Mouse (Mus musculus) midbrain, embryonic 11.5 days (tissue): ENCODE results near the gene Nr1i3. TPM values are rescaled to one million over a fixed set of nuclear protein-coding genes. Genes with fewer than 3 reads are reported as not detected.

Experiments used
- ATAC-seq: fragments of 200-750 bp; cut with Nextera tagmentation; 2 replicates; pipeline ENCODE4 v1.8.0; 2017; ENCODE audit warnings: moderate TSS enrichment, moderate library complexity; ENCODE audit not compliant: low FRiP score
- DNase-seq: peaks from one replicate; pipeline ENCODE4 v3.0.0; 2015; ENCODE audit warnings: low spot score; ENCODE audit errors: missing footprints
- H3K27ac ChIP-seq: fragments of 300-500 bp; sonication (generic); 2 replicates; pipeline ENCODE4 v1.5.1; 2014; ENCODE audit warnings: low read depth, low read length
- H3K27me3 ChIP-seq: fragments of 300-500 bp; sonication (generic); 2 replicates; pipeline ENCODE4 v1.6.1; 2014; ENCODE audit warnings: mild to moderate bottlenecking, low read length, moderate library complexity, mixed read lengths; ENCODE audit not compliant: control insufficient read depth, insufficient read depth
- H3K36me3 ChIP-seq: fragments of 300-500 bp; sonication (generic); 2 replicates; pipeline ENCODE4 v1.6.1; 2014; ENCODE audit warnings: mild to moderate bottlenecking, low read length, moderate library complexity, mixed read lengths; ENCODE audit not compliant: control insufficient read depth, insufficient read depth
- H3K4me1 ChIP-seq: fragments of 300-500 bp; sonication (generic); 2 replicates; pipeline ENCODE4 v1.6.1; 2014; ENCODE audit warnings: low read length; ENCODE audit not compliant: control insufficient read depth, insufficient read depth
- H3K4me2 ChIP-seq: fragments of 300-500 bp; sonication (generic); 2 replicates; pipeline ENCODE4 v1.6.1; 2014; ENCODE audit warnings: mild to moderate bottlenecking, moderate library complexity
- H3K4me3 ChIP-seq: fragments of 300-500 bp; sonication (generic); 2 replicates; pipeline ENCODE4 v1.5.1; 2014; ENCODE audit warnings: low read depth, low read length
- H3K9ac ChIP-seq: fragments of 300-500 bp; sonication (generic); 2 replicates; pipeline ENCODE4 v1.6.1; 2014; ENCODE audit warnings: low read length
- H3K9me3 ChIP-seq: fragments of 300-500 bp; sonication (generic); 2 replicates; pipeline ENCODE4 v1.6.1; 2016; ENCODE audit warnings: low read length; ENCODE audit not compliant: control insufficient read depth
- WGBS: fragments of 180-500 bp; shearing (Covaris S2); extraction: QIAGEN DNeasy Blood & Tissue Kit; methylation state at CpG from one replicate; pipeline ENCODE4 v1.1.7; 2014; 5-methylcytosine and 5-hydroxymethylcytosine counted together
- polyA plus RNA-seq: library from polyadenylated mRNA; unstranded; fragments of >200 nt; fragmentation: Nextera tagmentation; extraction: Ambion mirVana; gene quantifications from 2 replicates; pipeline ENCODE4 v1.2.1, GENCODE M21; 2014

The Nr1i3 gene
- polyA plus RNA-seq, 1 experiment from 2014 or later, result 0.18 TPM

GRCm38 (mm10) chr1:171223168-171223567, 9.4 kb downstream of the Nr1i3 start:
- H3K9ac ChIP-seq, result no peak overlapping the region
- 89% methylated on average over 6 of the region's 6 CpGs for WGBS
- H3K27me3 ChIP-seq, result no peaks in the 10 kb centered on the region
- ATAC-seq, result no peak
- peaks cover 11% of the 10 kb centered on the region for H3K4me1 ChIP-seq
- no peaks in the 10 kb centered on the region for H3K9me3 ChIP-seq
- 0 out of 2 replicates have a peak overlapping the region, but pooled peaks have one; percentile 46 for H3K4me3 ChIP-seq
- peak overlapping the region; percentile 85; the same call in 1 of the 2 replicates for H3K4me2 ChIP-seq
- peaks cover 5% of the 10 kb centered on the region; the same call in 1 of the 2 replicates for H3K36me3 ChIP-seq
- DNase-seq, result no peak
- H3K27ac ChIP-seq, result no peak overlapping the region

GRCm38 (mm10) chr1:171223796-171224195, 10.0 kb downstream of the Nr1i3 start:
- ATAC-seq, result no peak

GRCm38 (mm10) chr1:171224857-171225256, 11.1 kb downstream of the Nr1i3 start, which contains the start of gene Apoa2:
Apoa2 (plus strand) TSS chr1:171225054.
- 84% methylated on average over 5 of the region's 5 CpGs for WGBS

More at GRCm38 (mm10) chr1:171223796-171224195, 10.0 kb downstream of the Nr1i3 start:
- H3K27me3 ChIP-seq, result no peaks in the 10 kb centered on the region
- no peak for DNase-seq
- H3K36me3 ChIP-seq, result 0 out of 2 replicates have a peak, but pooled peaks cover 3% of the 10 kb centered on the region
- H3K4me3 ChIP-seq, result no peak overlapping the region
- H3K9me3 ChIP-seq, result no peaks in the 10 kb centered on the region
- no peak overlapping the region for H3K9ac ChIP-seq
- 84% methylated on average over 2 of the region's 2 CpGs for whole genome bisulfite sequencing
- H3K4me1 ChIP-seq, result peaks cover 11% of the 10 kb centered on the region
- H3K27ac ChIP-seq, result no peak overlapping the region
- no peak overlapping the region for H3K4me2 ChIP-seq

GRCm38 (mm10) chr1:171226780-171227179, 13.0 kb downstream of the Nr1i3 start:
- DNase-seq, result no peak
- Histone ChIP-seq H3K27me3 (no peaks in the 10 kb centered on the region), H3K4me2 (no peak overlapping the region), H3K9me3 (no peaks in the 10 kb centered on the region), H3K27ac (no peak overlapping the region), H3K36me3 (no peaks in the 10 kb centered on the region), H3K4me3 (no peak overlapping the region), H3K4me1 (peaks cover 10% of the 10 kb centered on the region), H3K9ac (no peak overlapping the region)
- 58% methylated on average over 3 of the region's 4 CpGs for WGBS
- ATAC-seq, result no peak

More at GRCm38 (mm10) chr1:171224857-171225256, 11.1 kb downstream of the Nr1i3 start, which contains the start of gene Apoa2:
- Histone ChIP-seq H3K4me1 (peaks cover 18% of the 10 kb centered on the region), H3K27ac (no peak within 1 kb of the TSS), H3K36me3 (0 out of 2 replicates have a peak, but pooled peaks cover under 1% of the 10 kb centered on the region), H3K4me2 (no peak within 1 kb of the TSS), H3K9me3 (no peaks in the 10 kb centered on the region), H3K9ac (no peak within 1 kb of the TSS), H3K4me3 (no peak within 1 kb of the TSS), H3K27me3 (no peaks in the 10 kb centered on the region)
- ATAC-seq, result no peak
- DNase-seq, result no peak

GRCm38 (mm10) chr1:171227879-171228278, 14.1 kb downstream of the Nr1i3 start:
- no peak for ATAC-seq
- WGBS, result 87% methylated on average over 1 of the region's 1 CpGs
- H3K27me3 ChIP-seq, result no peaks in the 10 kb centered on the region

GRCm38 (mm10) chr1:171229750-171230149, 16.0 kb downstream of the Nr1i3 start:
- Histone ChIP-seq H3K9ac (no peak overlapping the region), H3K4me1 (peaks cover 9% of the 10 kb centered on the region), H3K4me3 (no peak overlapping the region), H3K27ac (no peak overlapping the region), H3K4me2 (no peak overlapping the region), H3K9me3 (no peaks in the 10 kb centered on the region), H3K36me3 (peaks cover 4% of the 10 kb centered on the region), H3K27me3 (no peaks in the 10 kb centered on the region)
- 29% methylated on average over 6 of the region's 6 CpGs for WGBS
- no peak for DNase-seq
- ATAC-seq, result no peak

More at GRCm38 (mm10) chr1:171227879-171228278, 14.1 kb downstream of the Nr1i3 start:
- Histone ChIP-seq H3K4me1 (peaks cover 9% of the 10 kb centered on the region), H3K9ac (no peak overlapping the region), H3K9me3 (no peaks in the 10 kb centered on the region), H3K4me3 (no peak overlapping the region), H3K4me2 (no peak overlapping the region), H3K36me3 (no peaks in the 10 kb centered on the region), H3K27ac (no peak overlapping the region)
- no peak for DNase-seq

- Histone ChIP-seq H3K4me1 (peaks cover 9% of the 10 kb centered on the region), H3K4me2 (no peak overlapping the region), H3K9ac (no peak overlapping the region), H3K36me3 (peaks cover 7% of the 10 kb centered on the region), H3K27ac (no peak overlapping the region), H3K27me3 (no peaks in the 10 kb centered on the region), H3K4me3 (no peak overlapping the region), H3K9me3 (no peaks in the 10 kb centered on the region)
- ATAC-seq (no peak), DNase-seq (no peak)
- 55% methylated on average over 3 of the region's 3 CpGs for WGBS
Observed at GRCm38 (mm10) chr1:171230215-171230614, 16.4 kb downstream of the Nr1i3 start.

- 76% methylated on average over 4 of the region's 4 CpGs for WGBS
- DNase-seq (no peak), ATAC-seq (no peak)
- H3K9ac ChIP-seq, result no peak overlapping the region
- H3K9me3 ChIP-seq, result no peaks in the 10 kb centered on the region
- no peak overlapping the region for H3K4me3 ChIP-seq
- H3K27ac ChIP-seq, result no peak overlapping the region
- H3K4me1 ChIP-seq, result peaks cover 9% of the 10 kb centered on the region
- peaks cover 16% of the 10 kb centered on the region for H3K36me3 ChIP-seq
- H3K27me3 ChIP-seq, result no peaks in the 10 kb centered on the region
- H3K4me2 ChIP-seq, result no peak overlapping the region
Observed at GRCm38 (mm10) chr1:171231844-171232243, 18.1 kb downstream of the Nr1i3 start.

GRCm38 (mm10) chr1:171232348-171232747, 18.6 kb downstream of the Nr1i3 start:
- ATAC-seq (no peak), DNase-seq (no peak)
- WGBS, result 89% methylated on average over 5 of the region's 5 CpGs
- no peak overlapping the region for H3K4me3 ChIP-seq
- H3K9ac ChIP-seq, result no peak overlapping the region
- peaks cover 21% of the 10 kb centered on the region for H3K36me3 ChIP-seq
- no peak overlapping the region for H3K27ac ChIP-seq
- no peaks in the 10 kb centered on the region for H3K27me3 ChIP-seq
- no peaks in the 10 kb centered on the region for H3K9me3 ChIP-seq
- no peak overlapping the region for H3K4me2 ChIP-seq
- H3K4me1 ChIP-seq, result peaks cover 9% of the 10 kb centered on the region
